Mouse (Mus musculus) neutrophil, adult 5-6 weeks (primary cell): ENCODE data around the gene Pik3cd. TPM values are rescaled to one million over a fixed set of nuclear protein-coding genes. Genes with fewer than 3 reads are reported as not detected.
"Not testable (repeated sequence)": the region's sequence is repeated elsewhere in the genome, so short reads cannot be mapped to it uniquely, and the experiment has no call there.

ENCODE experiments used
- ATAC-seq: fragments of 151-379, 151-347 bp; 2 replicates; pipeline ENCODE4 v1.8.0; 2017; ENCODE audit warnings: mild to moderate bottlenecking, moderate TSS enrichment; ENCODE audit not compliant: insufficient number of reproducible peaks, poor library complexity, low FRiP score, severe bottlenecking; ENCODE audit errors: extremely low read depth
- total RNA-seq: library from RNA; stranded (forward); fragments of 200-1000 nt; gene quantifications from 2 replicates; pipeline ENCODE4 v1.2.3, GENCODE M21; 2017

The Pik3cd gene
- total RNA-seq, 1 experiment from 2014 or later, result 255 TPM

DNA sequence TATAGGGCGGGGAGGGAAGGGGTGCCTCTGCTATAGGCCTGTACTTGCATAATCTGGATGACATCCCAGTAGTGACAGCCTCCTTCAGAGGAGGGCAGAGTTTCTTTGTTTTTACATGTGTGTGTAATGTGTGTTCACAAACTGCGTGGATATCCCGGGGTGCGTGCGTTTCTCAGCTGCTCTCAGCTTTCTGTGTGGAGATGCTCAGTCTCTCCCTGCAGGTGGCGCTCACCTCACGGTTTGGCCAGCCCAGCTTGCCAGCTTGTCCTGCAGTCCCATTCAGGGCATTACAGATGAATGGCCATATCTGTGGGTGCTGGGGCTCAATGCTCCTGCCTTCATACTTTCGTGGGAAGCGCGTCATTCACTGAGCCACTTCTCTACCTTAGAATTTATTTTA, 74.0 kb downstream of the Pik3cd start:
- ATAC-seq, result peak; percentile 83; the same call in 1 of the 2 replicates

DNA sequence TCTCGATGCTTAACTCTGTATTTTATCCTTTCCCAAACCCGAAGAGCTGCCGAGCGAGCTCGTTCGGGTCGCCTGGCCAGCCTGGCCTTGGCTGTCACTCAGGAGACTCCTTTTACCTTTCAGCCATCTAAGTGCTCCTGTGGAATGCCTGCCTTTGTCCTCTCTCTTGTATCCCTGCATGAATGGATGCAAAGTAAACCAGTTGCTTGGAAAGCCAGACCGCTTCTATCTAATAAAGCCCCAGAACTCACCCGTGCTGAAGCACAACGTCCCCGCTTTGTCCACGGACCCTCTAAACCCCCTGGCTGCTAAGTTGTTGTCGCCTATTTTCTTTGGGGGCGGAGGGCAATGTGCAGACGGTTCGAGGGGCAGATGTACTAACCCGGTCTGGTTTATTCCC, 75.6 kb downstream of the Pik3cd start:
- ATAC-seq, result no peak

DNA sequence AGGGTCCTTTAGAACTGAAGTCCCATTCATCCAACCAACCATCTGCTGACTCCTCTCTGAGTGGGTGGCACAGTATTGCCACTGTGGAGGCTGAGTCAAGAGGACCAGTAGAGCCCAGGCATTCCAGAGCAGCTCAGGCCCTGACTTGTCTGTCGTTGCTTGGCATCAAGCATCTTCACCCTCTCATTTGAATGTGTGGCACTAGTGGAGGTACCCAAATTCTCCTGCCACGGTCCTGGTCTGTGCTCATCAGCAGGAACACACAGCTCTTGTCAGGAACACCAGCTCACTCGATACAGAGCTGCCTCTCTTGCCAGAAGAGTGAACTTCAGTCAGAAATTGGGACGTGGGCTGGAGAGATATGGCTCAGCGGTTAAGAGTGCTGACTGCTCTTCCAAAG, 78.7 kb downstream of the Pik3cd start:
- no peak for ATAC-seq

DNA sequence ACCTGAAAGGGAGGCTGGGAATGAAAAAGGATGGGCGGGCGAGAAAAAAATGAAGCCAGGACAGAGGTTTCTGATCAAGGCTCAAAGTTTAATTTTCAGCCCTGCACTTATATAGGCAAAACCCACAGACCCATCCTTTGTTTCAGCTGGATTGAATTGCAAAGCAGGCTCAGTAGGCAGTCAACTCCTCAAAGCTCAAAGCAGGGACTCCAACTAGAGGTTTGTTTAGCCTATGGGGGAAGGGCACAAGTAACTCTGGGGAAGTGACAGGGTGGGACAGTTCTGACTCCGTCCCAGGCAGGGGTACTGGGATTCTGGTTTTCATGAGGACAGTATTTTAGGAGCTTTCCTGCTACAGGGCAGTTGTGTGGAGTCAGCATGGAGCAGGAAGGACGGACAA, 81.1 kb downstream of the Pik3cd start:
- ATAC-seq, result no peak

DNA sequence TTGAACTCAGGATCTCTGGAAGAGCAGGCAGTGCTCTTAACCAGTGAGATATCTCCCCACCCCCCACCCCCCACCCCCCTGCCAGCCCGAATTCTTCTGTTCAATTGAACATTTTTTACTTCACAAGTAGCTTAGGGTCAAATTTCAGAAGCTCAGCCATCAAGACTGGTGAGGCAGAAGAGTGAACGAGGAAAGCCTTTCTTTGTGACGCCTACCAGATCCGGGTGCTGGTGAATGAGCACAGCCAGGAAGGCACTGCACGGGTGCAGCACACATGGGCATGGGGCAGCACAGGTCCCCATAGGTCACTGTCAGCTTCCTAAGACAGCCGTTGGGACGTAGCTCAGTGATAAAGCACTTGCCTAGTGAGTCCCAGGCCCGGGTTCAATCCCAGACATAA, 82.4 kb downstream of the Pik3cd start:
- ATAC-seq, result no peak

DNA sequence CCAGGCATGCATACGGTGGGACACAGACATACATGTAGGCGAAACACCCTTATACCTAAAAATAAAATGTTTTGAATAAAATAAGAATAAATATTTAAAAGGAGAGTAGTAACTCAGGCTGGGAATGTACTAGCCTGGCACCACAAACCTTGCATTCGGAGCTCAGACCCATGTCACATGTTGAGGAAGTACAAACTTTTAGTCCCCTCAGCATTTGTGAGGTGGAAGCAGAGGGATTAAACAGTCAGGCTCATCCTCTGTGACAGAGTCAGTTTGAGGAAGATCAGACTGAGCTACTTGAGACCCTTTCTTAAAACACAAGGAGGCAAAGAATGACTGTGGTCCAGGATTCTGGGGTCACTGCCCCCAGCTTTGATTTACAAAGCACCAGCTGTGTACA, 85.4 kb downstream of the Pik3cd start:
- not testable (repeated sequence) for ATAC-seq

DNA sequence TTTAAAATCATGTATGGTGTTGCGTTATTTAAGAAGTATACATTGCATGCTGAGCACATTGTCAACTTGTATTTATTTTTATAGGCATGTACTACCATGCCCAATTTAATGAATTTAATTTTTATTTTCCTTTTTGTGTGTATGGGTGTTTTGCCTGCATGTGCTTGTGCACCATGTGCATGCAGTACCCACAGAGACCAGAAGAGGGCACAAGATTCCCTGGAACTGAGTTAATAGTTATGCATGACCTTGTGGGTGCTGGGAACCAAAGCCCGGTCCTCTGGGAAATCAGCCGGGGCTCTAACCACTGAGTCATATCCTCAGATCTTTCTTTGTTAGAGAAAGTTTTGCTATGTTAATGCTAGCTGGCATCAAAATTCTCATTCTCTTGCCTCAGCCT, 87.5 kb downstream of the Pik3cd start:
- ATAC-seq, result no peak

DNA sequence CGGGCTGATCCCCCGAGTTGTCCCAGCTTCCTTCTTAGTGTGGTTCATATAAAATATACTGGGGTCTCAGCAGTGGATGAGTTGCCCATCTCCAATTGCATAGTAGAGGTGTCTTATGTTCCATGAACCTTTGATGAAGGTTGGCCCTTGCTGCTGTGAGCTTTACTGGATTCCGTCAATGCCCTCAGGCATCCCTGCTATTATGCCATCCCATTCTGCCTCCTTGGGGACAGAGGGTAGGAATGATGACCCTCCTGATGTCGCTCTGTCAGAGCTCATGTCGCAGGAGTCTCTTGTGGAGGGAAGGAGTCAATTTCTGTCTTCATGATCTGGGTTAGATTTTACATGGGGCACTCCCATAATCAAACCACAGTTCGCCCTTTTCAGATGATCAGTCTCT, 88.9 kb downstream of the Pik3cd start:
- peak; percentile 55 for ATAC-seq

DNA sequence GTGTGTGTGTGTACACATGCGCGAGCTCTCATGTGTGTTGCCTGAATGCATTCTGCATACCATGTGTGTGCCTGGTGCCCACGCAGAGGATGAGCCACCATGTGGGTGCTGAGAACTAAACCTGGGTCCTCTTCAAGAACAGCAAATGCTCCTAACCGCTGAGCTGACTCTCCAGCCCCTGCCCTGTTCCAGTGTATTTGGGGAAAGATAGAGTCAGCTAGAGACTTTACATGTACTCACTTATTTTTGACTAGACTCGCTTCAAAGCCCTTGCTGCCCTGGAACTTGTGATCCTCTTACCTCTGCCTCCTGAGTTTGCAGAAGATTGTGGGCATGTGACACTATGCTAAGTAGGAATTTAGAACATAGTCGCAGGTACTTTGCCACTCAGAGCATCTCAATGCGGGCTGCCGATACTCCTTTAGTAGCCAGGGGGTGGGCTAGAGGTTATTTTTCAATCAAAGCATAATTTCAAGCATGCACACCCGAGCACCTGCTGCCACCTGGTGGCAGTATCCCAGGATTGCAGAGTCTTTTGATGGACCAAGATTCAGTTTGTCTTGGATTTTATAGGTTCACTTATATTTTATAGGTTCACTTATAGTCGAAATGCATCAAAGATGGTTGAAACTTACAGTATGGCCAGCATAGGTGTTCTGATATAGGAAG, 90.9 kb downstream of the Pik3cd start:
- no peak for ATAC-seq

DNA sequence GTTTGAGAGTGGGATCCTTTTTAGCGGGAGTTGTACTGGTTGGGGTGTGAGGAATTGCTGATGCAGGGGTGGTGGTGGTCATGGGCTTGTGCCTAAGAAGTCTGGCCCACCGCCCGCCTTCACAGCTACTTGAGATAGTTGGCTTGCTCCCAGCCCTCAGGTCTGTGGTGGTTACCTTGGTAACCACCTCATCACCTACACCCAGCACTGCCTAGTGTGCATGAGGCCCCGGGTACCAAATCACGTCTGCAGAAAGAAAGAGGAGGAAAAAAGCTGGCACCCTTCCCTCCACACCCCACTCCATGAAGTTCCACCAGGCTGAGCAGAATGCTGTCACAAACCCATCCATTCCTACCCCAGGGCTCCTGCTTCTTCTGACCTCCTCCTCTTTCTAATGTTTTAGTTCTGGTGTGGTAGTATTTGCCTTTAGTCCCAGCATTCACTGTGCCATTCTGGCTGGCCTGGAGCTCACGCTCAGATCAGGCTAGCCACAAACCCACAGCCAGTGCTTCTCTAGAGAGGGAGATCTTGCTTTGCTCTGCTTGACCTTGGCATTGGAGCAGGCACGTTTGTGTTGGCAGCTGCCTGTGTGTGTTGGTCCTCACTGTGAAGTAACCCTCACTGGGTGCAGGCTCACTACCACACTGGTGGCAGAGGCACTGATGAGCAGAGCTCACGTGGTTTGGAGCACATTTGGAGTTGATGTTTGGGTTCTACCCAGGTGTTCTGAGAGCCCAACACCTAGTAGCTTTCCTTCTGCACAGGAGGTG, 92.9 kb downstream of the Pik3cd start:
- ATAC-seq, result no peak

DNA sequence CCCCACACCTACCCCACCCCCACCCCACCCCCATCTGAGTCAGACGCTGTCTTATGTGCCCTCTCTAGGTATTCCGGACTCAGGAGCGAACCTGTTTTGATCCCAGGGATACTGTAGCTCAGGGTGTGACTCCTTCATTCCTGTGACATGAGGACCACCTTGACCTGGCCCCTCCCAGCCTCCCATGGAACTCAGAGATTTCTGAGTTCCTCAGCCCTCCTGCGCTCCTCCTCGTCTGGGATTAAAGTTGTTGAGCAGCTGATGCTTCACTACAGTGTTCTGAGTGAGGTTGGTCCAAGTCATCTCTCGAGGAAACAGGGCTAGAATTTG, 94.1 kb downstream of the Pik3cd start:
- ATAC-seq, result no peak

DNA sequence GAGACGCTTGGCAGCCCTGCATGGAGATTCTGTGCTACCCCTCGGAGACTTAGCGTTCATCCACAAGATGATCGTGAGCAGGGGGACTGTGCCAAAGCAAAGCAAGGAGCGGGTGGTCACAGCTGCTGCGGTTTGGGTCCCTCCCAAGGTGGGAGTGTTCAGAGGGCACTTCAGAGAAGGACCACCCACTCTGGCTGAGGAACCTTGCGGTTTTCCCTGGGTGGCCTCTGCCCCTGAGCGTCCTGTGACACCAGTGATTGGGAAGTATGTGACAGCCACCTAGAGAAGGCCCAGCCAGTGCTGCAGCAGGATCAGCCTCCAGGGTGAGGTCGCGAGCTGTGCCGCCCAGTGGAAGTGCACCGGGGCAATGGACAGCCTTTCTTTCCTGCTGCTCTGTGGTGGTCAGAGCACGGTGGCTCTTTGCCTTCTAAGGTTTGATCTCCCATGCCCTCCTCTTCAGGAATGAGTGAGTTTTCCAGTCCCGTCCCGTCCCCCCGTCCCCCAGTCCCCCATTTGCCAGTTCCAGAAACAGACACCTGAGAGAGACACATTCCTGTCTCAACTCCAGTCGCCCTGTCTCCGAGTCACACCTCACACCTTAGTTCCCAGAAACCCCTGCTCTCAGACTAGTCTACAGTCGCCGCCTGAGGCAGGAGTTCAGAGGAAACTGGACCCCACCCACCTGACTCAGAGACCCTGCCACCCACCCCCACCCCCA, 94.6 kb downstream of the Pik3cd start:
- no peak for ATAC-seq

DNA sequence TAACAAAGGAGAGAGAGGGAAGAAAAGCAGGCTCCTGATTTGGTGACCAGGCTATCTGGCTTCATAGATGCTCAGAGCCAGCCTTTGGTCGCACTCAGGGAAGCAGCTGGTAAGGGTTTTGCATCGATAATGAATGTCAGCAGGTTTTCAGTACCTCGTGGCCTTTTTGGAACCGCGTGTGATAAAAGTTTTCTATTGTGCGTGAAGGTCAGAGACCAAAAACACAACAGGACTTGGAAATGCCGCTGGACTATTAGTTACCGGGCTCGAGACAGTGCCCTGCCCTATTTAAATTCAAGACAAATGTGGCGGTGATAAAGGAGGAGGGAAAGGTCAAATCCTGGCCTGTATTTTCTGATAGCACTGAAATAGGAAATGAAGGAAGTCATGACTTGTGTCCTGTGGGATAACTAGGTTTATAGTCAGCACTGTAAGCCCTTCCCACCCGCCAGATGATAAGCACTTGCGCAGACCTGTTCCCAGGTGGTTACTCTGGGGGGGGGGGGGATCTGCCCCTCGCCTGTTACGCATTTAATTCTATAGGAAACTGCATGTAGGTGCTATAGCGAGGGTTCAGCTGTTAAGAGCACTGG, 95.5 kb downstream of the Pik3cd start:
- ATAC-seq, result no peak

DNA sequence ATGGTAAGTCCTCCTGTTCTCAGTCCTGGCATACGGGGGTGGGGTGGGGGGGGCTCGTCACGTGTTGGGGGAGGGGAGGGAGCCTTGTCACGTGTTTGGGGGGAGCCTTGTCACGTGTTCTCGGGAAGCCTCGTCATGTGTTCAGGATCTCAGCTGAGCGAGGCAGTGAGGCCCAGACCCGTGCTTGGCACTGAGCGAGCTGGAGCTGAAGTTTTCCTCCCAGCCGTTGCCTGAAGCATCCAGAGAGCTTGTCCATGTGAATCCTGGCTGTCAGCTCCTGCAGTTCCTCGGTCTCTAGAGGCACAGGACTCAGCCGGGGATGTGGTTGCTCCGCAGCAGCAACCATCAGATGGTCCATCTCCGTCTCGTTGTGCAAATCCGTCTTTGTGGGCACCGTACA, 96.3 kb downstream of the Pik3cd start:
- no peak for ATAC-seq

DNA sequence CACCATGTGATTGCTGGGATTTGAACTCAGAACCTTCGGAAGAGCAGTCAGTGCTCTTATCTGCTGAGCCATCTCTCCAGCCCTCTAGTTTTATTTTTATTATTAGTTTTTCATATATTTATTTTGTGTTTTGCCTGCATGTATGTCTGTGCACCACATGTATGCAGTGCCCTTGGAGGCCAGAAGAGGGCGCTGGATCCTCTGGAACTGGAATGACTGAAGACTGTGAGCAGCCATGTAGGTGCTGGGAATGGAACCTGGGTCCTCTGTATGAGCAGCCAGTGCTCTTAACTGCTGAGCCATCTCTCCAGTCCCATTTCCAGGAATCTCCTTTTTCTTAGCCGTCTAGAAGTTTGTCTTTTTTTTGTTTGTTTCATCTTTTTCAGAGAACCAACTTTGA, 97.9 kb downstream of the Pik3cd start:
- no peak for ATAC-seq

DNA sequence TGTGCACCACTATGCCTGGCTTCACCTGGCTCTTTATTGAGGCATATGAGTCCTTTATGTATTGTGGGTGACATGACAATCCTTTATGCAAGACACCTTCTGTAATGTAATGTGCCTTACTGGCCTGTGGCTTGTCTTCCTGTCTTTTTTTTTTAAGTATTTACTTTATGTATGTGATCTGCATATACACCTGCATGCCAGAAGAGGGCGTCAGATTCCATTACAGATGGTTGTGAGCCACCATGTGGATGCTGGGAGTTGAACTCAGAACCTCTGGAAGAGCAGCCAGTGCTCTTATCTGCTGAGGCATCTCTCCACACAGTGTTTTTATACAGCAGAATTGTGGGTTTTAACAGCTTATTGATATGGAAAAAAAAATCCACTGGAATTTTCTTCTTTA, 98.5 kb downstream of the Pik3cd start:
- no peak for ATAC-seq

DNA sequence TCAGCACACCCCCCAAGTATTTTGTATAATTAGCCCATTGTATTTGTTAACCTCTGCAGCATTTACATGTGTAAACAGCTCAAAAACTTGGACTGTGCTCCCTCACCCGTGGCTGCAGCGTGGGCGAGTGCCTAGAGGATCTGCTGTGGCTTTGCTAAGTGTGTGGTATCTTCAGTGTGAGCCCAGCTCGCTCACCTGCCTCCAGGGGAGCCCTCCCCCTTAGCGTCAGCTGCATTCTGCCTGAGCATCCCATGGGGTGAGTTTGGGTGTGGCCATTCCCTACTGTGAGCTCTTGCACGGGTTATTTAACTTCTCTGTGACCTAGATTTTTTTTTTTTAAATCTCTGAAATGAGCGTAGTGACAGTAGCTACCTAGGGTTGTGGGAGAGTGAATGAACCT, 100.1 kb downstream of the Pik3cd start:
- ATAC-seq, result no peak

DNA sequence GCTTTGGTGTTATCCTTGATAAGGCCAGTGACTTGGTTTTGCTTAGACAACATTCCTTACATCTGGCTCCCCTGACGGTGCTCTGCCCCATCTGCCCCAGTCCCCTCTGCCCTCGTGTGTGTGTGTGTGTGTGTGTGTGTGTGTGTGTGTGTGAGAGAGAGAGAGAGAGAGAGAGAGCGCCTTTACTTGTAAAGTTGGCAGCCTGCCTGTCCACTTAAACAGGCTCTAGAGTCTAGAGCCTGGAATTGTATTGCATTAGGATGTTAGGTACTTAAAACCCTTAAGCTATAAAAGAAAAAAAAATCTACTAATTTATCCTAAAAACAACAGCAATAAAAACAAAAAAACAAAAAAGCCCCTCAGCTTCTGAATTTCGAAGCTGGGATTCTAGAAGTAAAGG, 100.9 kb downstream of the Pik3cd start:
- ATAC-seq, result no peak

DNA sequence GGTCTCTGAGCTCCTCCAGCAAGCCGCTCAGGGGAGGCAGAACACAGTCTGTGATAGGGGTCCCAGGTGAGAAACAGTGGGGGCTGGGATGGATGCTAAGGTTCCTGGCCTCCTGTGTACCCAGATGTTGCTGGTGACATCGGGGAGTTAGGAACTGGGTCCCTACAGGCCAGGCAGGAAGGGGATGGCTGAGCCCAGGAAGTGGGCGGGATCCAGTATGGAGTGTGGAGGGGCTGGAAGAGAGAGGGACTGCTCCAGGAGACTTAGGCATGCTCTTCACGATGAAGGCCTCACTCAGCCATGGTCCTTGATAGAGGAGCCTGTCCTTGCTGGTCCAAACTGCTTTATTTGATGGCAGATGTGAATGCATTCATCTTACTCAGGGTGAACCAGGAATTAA, 102.2 kb downstream of the Pik3cd start:
- ATAC-seq, result no peak

DNA sequence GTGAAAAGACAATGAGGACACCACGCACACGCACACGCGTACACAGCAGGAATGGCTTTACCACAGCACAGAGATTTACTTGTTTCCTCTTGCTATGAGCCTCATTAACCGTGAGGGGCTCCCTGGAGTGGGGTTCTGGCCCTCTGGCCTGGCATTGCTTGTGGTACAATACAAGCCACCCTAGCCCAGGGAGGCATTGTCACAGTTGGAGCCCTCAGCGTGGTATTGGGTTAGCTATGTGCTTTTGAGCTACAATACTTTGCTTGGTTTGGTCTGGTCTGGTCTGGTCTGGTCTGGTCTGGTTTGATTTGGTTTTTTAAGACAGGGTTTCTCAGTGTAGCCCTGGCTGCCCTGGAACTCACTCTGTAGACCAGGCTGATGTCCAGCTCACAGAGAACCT, 102.8 kb downstream of the Pik3cd start:
- no peak for ATAC-seq
